Mouse (Mus musculus) frontal cortex, postnatal 25 days (tissue): ENCODE measurements around the gene Zfp386.
"Not testable (repeated sequence)": the region's sequence is repeated elsewhere in the genome, so short reads cannot be mapped to it uniquely, and the experiment has no call there.

ENCODE experiments used
- DNase-seq, 2 experiments: peaks; one replicate each; pipeline ENCODE4 v3.0.0; 2022; ENCODE audit warnings: low spot score in 2 of 2

The Zfp386 gene

DNA sequence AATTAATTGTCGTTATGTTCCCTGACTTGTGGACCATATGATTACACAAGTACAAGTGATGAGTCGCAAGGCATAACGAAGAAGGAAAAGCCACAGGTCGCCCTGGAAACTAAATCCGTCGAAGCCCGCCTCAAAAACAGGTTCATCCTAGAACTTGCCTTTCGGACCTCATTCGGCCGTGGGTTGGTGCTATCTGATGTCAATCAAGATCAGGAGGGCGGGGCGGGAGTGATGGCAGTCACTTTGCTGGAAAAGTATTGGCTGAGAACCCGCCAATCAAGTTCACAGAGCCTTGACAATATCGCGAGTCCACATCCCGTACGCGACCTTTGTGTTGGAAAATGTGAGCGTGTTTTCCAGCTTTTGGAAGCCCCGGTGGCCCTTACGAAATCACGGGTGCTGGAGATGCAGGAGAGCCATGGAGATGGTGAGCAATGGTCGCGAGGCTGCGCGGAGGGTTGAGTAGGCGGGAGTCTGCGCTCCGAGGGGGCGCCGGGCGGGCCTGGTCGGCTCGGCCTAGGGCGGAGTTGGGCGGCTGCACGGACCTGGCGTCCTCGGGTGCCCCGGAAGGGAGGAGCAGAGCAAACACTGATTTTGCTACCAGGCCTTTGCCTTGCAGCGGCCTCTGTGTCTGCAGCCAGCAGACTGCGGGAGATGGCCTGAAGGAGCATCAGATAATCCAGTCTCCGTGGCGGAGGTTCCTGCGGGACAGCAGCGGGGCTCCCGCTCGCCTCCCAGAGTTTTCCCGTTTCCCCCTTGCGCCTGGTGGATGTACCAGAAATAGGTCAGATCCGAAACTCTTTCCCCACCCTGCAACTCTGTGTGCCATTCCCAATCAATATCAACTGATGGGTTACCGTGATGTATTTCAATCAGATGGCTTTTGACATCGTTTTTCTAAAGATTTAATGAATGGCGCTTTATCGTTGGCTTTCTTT, at the start of gene Zfp386:
Zfp386 (plus strand) TSS at position 285 of the 938 bp plus-strand sequence.
- DNase-seq: peak; percentile 98 to 99

DNA sequence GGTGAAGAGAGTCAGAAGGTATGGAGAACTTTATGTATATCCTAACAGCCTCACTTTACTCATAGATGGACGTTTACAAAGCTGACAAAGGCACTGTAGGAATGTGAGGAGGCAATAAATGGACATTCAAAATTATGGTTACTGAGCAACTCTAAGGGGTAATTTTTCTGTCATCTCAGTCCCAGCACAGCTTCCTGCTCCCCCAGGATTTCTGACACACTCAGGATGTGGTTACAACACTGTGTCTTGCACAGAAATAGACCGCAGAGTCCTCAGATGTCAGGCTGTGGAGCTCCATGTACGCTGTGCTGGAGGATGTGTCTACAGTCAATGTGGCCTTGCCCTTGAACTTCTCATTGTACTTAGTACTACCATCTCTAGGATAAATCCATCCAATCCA, 47.7 kb upstream of the Zfp386 start:
- not testable (repeated sequence) for DNase-seq

DNA sequence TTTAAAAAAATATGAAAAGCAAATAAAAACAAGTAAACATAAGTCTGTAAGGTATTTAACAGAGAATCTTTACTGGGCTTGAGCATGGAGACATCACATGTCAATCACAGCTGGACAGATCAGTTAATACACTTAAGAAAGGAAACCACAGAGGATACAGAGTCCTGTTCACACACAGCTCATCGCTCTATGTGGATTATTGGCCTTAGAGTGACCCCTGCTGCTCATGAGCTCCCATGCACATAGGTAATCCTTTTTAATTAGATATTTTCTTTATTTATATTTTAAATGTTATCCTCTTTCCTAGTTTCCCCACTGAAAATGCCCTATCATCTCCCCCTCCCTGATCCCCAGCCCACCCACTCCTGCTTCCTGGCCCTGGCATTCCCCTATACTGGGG, 44.6 kb upstream of the Zfp386 start:
- not testable (repeated sequence) for DNase-seq

DNA sequence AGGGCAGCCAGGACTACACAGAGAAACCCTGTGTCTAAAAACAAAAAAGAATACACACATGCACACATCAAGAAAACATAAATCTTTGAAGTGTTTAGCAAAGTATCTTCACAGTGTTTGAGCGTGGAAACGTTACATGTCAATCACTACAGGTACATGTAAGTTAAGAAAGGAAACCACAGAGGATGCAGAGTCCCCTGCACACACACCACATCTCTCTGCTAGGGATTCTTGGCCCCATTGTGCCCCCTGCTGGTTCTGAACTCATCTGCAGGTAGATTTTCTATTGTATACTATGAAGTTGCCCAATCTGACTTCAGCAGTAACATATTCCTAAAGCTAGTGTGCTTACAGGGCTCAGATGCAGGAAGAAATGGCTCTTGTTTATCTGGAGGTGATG, 36.7 kb upstream of the Zfp386 start:
- no peak for DNase-seq

DNA sequence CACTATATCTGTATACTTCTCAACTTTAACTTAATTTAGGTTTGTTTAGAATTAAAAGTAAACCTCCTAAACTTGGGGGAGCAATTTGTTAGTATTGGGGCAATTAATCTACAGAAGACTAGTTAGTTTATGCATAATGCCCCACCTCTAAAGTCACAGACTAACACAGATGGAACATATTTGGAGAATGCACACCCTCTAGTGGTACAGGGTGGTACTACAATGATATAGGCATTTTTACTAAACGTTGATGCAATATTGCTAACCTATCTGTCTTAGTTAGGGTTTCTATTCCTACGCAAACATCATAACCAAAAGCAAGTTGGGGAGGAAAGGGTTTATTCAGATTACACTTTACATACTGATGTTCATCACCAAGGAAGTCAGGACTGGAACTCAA, 19.4 kb upstream of the Zfp386 start:
- DNase-seq: no peak

DNA sequence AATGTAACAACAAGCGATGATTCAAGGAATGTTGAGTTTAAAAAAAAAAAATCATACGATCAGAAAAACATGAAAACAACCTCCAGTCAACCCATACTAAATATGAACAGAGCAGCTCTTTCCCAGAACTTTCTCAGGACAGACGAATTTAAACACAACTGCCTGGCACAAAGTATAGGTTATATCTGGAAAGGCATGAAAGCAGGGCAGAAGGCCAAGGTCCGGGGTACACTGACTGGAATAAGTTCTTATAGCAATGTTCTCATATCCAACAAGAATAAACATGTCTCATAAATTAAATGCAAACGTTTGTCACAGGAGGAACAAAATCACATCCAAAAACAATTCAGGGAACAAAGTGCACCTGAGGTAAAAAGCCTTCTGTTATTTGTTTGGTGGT, 12.2 kb upstream of the Zfp386 start:
- DNase-seq: no peak

DNA sequence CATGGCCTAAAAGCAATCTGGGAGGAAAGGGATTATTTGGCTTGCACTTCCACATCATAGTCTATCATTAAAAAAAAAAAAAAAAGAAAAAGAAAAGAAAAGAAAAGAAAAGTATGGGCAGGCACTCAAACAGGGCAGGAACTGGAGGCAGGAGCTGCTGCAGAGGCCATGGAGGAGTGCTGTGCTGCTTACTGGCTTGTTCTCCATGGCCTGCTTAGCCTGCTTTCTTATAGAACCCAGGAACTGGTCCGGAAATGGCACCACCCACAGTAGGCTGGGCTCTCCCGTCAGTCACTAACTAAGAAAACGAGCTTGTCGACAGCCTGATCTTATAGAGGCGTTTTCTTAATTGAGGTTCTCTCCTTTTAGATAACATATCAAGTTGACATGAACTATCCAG, 2.7 kb upstream of the Zfp386 start:
- DNase-seq: no peak

DNA sequence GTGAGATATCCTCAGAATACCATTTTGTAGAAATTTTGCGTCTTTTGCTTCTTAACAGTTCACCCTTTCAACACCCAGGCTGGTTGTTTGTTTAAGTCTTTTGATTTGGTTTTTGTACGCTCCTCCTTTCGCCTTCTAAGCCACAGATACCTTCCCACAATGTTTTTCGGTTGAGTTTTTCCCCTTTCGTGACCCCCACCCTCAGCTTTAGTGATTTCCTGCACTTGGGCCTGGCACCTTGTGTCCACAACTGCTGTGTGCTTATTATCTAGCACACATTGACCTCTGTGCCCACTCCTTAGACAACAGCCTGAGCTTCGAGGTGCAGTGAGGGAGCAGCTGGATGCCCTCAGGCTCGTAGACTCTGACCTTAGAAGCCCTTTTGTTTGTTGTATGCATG, 1.2 kb downstream of the Zfp386 start:
- no peak for DNase-seq

DNA sequence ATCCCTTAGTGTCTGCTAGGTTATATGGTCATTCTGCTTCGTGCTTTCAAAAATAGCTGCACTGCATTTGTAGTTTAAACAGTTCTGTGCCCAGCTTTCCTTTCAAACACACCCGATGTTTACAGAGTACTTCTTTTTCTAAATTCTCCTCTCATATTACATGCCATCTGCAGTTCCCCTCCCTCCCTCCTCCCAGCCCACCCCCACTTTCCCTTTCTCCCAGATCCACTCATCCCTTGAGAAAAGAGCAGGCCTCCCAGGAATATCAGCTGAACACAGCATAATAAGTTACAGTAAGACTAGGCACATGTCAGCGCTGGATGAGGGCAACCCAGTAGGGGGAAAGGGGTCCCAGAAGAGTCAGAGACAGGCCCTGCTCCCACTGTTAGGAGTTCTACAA, 1.7 kb downstream of the Zfp386 start:
- DNase-seq: no peak

DNA sequence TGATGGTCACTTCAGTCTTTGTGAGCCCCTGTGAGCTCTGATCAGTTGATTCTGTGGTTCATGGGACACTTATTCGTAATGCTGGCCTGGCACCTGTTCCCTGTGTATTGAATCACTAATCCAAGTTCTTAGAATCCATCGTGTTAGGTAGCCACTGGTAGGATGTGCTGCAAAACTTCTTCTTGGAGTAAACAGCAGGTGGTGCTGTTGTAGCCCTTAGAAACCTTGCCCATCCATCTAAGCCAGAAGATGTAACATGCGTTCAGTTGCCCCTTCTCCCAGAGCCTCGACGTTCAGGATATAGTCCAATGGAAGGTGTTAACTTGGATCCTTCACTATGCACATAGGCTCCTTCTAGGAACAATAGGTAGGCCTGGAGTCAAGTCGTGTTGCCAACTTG, 2.2 kb downstream of the Zfp386 start:
- no peak for DNase-seq

DNA sequence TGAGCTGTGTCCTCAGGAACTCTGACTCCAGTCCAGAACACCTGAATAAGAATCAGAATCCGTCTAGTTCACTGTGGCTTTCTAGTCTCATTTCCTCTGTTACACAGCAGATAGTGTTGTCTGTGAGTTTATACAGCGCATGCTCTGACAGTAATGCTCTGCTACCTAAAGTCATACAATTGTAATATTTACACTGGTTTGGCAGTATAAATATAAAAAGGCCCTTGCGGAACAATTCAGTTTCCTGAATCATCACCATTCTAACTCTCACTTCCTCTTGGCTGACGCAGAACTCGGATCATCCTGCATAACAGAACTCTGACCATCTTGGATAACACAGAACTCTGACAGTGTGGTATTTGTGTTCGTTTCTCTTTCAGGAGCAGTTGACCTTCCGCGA, 6.8 kb downstream of the Zfp386 start:
- no peak for DNase-seq

DNA sequence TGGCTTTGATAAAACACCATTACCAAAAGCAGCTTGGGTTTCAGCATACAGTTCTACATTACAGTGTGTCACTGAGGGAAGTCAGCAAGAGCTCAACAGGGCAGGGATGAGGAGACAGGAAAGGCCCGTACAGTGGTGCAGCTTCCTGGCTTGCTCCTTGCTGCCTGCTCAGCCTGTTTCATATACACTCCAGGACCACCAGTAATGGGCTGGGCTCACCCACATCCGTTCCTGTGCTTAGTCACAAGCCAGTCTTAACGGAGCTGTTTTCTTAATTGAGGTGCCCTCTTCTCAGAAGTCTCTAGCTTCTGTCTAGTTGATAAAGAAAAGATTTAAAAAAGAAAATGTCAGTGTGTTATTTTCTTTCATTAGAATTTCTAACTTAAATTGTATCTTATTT, 8.6 kb downstream of the Zfp386 start:
- no peak for DNase-seq

DNA sequence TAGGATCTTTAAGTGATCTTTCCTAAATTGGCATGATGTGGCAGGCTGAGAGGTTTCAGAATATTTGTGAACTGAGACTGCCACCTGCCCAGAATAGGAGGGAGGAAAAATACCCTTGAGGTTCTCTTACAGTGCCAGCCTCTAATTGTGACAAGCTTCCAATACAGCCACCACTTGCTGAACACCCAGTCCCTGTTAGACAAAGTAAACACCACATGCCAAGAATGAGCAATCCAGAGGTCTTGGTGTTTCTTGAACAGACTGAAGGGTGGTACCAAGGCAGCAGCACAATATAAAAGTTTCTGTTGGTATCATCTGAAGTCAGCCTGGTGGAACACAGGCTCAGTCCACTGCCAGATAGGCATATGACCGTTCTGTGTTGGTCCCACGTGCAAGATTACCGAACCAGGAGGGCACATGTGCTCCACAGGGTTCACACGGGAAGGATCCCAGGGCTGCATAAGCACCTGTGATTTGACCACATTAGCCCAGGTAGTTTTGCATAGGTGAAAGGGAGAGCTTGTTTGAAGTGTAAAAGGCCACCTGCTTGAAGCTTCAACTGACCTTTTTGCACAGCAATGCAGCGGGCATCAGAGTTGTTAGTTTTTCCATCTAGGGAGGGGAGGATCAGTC, 14.2 kb downstream of the Zfp386 start:
- no peak for DNase-seq

DNA sequence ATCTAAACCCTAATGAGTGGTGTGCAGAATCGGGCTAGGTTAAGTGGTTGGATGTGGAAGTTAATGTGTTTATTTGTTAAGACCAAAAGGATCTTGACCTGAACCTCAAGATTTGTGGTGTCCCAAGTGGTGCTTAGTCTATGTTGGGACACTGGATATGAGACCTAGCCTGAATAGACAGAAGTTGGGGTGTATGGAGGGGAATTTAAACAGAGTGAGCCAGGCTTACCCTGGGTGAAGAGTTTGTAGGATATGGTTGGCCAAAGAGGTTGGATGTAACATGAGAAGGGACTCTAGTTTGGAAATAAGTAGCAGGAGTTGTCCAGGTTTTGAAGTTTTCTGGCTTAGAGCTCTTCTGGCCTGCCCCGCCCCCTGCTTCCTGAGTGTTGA, 14.7 kb downstream of the Zfp386 start:
- DNase-seq: no peak

DNA sequence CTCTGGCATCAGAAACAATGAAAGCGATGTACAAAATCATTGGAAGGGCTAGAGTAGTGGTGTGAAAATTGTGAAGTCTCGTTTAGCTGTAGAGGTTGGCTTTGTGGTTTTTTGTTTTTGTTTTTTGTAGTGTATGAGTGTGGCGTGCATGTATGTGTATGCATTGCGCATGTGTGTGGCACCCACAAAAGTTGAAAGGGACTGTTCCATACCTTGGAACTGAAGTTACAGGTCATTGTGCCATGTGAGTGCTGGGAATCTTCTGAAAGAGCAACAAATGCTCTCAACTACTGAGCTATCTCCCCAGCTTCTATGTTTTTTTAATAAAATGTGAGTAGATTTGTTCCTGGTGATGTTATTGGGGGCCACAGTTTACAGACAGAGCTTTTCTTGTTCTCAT, 15.5 kb downstream of the Zfp386 start:
- DNase-seq: no peak

DNA sequence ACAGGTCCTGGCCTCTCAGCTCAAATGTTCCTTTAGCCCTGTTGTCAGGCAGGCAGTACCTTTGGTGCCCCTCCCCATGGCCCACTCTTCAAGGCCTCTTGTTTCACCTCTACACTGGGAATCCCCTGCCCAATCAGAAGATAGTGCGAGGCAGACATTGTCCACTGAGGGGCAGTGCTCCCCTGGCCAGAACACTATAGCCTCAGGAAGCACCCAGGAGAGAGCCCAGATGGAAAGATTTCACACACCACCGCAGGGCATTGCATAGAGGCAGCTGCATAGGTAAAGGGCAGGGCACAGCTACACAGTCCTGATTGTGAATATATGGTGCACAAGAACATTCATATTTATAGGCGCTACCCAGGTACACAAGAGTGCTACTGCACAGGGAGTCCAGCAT, 23.5 kb downstream of the Zfp386 start:
- DNase-seq: peak; percentile 25 to 38

DNA sequence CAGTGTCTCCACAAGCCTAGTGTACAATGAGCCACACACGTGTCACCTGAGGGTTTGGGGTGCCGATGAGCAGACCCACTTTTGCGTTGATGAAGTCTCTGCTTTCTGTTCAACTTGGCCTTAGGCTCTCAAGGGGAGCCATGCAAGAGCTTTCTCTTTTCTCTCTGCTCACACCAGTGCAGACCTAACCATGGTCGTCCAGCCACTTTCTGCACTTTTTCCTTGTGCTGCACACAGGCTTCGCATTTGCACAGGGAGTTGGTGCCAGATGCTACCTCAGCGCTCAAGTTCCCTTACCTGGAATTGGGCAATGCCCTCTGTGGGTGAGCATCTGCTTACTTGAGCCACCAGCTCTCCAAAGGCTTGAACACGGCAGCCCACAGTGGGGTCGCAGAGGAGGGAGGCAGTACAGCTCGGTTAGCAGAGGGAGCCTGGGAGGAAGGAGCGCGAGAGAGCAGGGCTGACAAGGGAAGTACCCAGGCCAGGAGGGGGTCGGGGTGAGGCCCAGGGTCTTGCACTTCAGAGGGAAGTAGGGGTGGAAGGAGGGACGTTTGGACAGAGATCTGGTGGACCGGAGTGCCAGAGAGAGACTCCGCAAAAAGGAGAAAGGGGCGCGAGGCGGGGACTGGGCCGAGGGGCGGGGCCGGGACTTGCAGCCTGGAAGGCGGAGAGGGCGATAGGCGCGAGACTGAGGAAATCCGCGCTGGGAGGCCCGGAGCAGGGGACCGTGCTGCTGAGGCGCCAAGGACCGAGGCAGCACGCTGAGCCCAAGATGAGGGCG, 29.7 kb downstream of the Zfp386 start, which contains the start of gene Vipr2:
Vipr2 (plus strand) TSS at position 653 of the 781 bp plus-strand sequence.
- DNase-seq: no peak

DNA sequence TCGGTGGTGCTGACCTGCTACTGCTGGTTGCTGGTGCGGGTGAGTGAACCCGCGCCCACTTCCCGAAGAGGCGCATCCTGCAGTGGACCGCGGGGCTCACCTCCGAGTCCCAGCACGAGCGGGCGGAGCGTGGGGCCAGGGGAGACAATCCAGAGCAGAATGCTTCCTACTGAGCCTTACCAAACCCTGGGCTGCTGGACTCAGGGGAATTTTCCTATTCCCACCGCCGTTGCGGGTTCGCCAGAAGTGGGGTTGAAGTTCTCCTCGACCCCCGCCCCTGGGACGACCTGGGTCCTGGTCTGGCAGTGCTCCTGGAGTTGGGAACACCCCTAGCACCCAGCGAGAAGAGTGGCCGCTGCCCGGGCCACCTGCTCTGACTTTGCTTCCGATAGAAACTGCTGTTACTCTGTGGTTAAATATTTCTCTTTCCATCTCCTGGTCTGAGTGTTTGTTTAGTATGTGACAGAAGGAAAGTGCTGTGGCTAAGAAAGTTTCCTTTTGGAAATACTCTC, 30.4 kb downstream of the Zfp386 start:
- no peak for DNase-seq

DNA sequence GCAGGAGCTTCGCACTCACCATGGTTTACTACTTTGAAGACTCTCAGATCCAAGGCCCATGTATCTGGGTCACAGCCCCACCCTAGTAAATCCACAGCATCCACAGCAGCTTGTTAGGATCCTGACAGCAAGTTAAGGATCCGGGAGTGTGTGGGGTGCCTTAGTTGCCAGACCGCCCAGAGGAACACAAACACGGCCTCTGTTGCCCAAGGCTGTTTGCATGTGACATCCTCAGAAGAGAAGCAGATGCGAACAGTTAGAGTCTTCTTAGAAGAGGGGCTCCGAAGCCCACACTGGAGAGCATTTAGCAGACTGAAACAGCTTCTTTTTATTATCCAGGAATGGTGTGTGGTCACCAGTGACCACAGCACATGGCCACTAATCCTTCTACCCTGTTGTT, 35.6 kb downstream of the Zfp386 start:
- no peak for DNase-seq

DNA sequence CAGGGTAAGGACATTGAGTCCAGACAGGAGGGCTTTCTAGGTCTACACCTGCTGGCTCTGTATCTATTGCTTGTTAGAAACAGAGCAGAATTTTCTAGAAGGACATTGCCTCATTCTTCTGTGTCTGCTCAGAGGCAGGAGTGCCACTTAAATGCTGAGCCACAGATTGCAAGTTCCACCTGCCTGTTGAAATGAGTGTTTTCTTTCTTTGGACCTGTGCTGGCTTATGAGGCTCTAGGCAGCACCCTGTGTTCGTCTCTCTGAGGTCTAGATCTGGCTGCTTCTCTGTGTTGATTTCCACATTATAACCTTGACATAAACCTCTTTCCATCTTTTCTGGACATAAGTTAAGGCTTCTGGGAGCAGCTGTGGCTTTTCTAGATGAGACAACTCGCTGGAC, 36.8 kb downstream of the Zfp386 start:
- no peak for DNase-seq

DNA sequence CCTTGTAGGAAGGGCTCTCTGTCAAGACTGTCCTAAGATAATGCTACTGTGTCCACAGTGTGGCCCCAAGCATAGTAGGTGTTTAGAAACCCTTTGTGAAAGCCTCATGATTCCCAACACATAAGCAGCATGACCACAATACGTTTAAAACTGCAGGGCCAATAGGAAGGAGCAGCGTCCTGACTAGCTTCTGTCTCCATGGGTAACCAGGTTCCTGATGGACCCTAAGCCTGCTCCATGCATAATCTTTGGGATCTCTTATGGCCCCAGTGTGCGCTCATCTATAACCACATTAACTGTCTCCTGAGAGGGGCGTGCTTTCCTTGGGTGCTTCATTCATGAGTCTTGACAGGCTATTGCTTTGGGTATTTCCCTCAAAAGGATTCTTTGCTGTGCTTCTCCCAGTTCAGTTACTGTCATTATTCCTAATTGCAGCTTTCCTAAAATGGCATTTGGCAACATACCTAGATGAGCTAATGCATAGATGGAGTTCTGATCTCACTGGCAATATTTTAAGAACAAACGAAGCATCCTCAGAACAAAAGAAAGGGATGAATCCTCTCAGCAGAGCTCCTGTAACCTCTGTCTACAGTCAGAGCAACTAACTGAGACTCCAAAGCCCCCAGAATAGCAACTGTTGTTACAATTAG, 39.6 kb downstream of the Zfp386 start:
- no peak for DNase-seq

DNA sequence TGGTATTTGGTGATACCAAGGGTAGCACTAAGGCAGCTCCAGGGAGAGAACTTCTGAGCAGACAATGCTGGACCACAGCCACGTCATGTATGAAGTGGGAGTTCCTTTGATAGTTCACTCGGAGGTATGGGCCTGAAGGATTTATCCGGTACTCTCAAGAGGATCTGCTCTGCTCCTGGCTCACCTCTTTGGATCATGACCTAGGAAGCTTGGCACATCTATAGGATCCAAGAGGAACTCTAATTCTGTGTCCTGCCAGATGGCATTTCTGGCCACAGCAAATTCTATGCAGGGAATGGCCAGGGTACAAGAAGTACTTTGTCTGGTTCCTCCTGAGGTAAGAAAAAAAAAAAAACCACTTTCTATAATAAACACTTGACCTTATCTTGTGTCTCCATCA, 42.3 kb downstream of the Zfp386 start:
- DNase-seq: no peak
